Mouse (Mus musculus): ENCODE data around the gene Gfi1b.

- TF ChIP-seq CTCF (IDR thresholded peaks at IDR 0.05; ENCODE audit: low read depth) (no peak), EP300 (IDR thresholded peaks at IDR 0.05; ENCODE audit: low read depth) (no peak)
Observed at GRCm38 (mm10) chr2:28566545-28566944, 55.2 kb downstream of the Gfi1b start.
